Mouse (Mus musculus): ENCODE measurements around the gene Gstt3. TPM values are rescaled to one million over a fixed set of nuclear protein-coding genes. Genes with fewer than 3 reads are reported as not detected.
A peak's percentile ranks its signal among the peaks of the same experiment; 100 is the strongest.
"Not testable (repeated sequence)": the region's sequence is repeated elsewhere in the genome, so short reads cannot be mapped to it uniquely, and the experiment has no call there.

Gstt3 gene
- polyA plus RNA-seq, 1 experiment from 2014 or later: 15.4 TPM

GRCm38 (mm10) chr10:75779206-75780174 lies 1.7 kb downstream of the Gstt3 start:
- no peak overlapping the region for H3K9ac ChIP-seq
- no peak for ATAC-seq (ENCODE audit: insufficient read depth)
- H3K4me1 ChIP-seq (replicated peaks): peaks cover 4% of the 10 kb centered on the region; the same call in 1 of the 2 replicates
- peak overlapping the region; percentile 43; the same call in 1 of the 2 replicates for H3K4me3 ChIP-seq (replicated peaks)
- peaks cover 70% of the 10 kb centered on the region for H3K27me3 ChIP-seq
- H3K36me3 ChIP-seq (replicated peaks): 0 out of 2 replicates have a peak, but pooled peaks cover 2% of the 10 kb centered on the region
- 32% methylated on average over 15 of the region's 15 CpGs for WGBS (ENCODE audit: insufficient replicate concordance)
- peak overlapping the region; percentile 58 for H3K4me2 ChIP-seq
- H3K27ac ChIP-seq (replicated peaks): no peak overlapping the region
- H3K9me3 ChIP-seq (replicated peaks): no peaks in the 10 kb centered on the region

GRCm38 (mm10) chr10:75777885-75778284 lies 3.3 kb downstream of the Gstt3 start:
- Histone ChIP-seq H3K9me3 (replicated peaks) (no peaks in the 10 kb centered on the region), H3K27me3 (peaks cover 56% of the 10 kb centered on the region), H3K9ac (no peak overlapping the region), H3K4me3 (replicated peaks) (no peak overlapping the region), H3K27ac (replicated peaks) (no peak overlapping the region), H3K4me1 (replicated peaks) (peaks cover 15% of the 10 kb centered on the region), H3K36me3 (replicated peaks) (no peaks in the 10 kb centered on the region), H3K4me2 (no peak overlapping the region)
- no peak for ATAC-seq (ENCODE audit: insufficient read depth)
- 52% methylated on average over 2 of the region's 2 CpGs for WGBS (ENCODE audit: insufficient replicate concordance)

DNA sequence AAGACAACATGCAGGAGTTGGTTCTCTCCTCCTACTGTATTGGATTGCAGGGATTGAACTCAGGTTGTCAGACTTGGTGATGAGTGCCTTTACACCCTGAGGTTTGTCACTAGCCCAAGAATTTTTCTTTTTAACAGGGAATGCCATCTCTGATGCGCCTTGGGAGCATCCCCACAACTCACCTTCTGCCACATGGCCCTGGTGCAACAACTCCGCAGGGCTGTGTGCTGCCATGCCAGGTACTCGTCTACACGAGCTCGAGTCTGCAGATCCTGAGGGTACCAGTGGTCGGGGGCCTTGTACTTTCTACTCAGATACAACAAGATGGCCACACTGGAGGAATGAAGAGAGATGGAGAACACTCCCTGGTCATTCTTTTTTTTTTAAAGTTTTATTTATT lies 4.7 kb downstream of the Gstt3 start:
- Histone ChIP-seq H3K4me3 (replicated peaks) (no peak overlapping the region), H3K9ac (no peak overlapping the region), H3K36me3 (replicated peaks) (no peaks in the 10 kb centered on the region), H3K4me1 (replicated peaks) (peaks cover 22% of the 10 kb centered on the region), H3K27ac (replicated peaks) (no peak overlapping the region), H3K27me3 (peaks cover 43% of the 10 kb centered on the region), H3K4me2 (no peak overlapping the region), H3K9me3 (replicated peaks) (no peaks in the 10 kb centered on the region)
- ATAC-seq (ENCODE audit: insufficient read depth): no peak
- 66% methylated on average over 6 of the region's 6 CpGs for WGBS (ENCODE audit: insufficient replicate concordance)

DNA sequence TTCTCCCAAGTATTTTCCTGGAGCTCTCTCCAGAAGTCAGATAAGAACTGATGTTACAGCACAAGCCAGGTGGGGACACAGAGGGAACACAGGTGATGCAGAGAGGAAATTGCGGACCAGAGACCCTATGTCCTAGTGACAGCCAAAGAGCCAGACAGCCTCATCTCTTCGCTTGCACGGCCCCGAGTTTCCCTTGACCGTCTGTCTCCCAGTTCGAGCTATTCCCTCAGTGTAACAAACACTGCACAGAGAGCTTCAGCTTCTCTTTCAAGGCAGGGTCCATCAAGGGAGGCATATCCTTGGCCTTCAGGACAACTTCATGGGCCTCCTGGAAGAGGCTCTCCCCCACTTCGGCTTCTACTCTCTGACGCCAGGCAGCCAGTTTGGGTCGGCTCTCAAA lies 6.6 kb downstream of the Gstt3 start:
- Histone ChIP-seq H3K4me2 (no peak overlapping the region), H3K9ac (no peak overlapping the region), H3K27me3 (peaks cover 23% of the 10 kb centered on the region), H3K36me3 (replicated peaks) (no peaks in the 10 kb centered on the region), H3K4me1 (replicated peaks) (peaks cover 18% of the 10 kb centered on the region), H3K27ac (replicated peaks) (no peak overlapping the region), H3K4me3 (replicated peaks) (no peak overlapping the region), H3K9me3 (replicated peaks) (no peaks in the 10 kb centered on the region)
- ATAC-seq (ENCODE audit: insufficient read depth): no peak
- WGBS (ENCODE audit: insufficient replicate concordance): 72% methylated on average over 9 of the region's 9 CpGs

DNA sequence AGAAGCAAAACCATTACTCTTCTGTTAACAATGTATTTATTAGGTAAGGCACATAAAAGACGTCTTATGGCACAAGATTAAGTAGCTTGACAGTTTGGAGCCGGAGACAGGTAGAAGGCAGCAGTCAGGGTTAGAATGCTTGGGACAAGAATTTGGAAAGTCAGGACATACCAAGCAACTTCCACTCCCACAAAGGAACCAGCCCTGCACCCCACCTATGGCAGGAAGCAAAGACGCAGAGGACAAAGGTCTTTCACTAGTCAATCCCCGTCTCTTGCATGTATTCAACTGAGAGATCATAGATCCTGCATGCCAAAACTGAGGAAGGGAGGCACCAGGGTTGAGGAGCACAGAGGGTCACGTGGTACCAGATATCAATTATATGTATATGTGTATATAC lies 7.1 kb downstream of the Gstt3 start:
- no peak overlapping the region for H3K27ac ChIP-seq (replicated peaks)
- WGBS (ENCODE audit: insufficient replicate concordance): 74% methylated on average over 5 of the region's 5 CpGs
- H3K4me2 ChIP-seq: 0 out of 2 replicates have a peak overlapping the region, but pooled peaks have one; percentile 94
- H3K9ac ChIP-seq: no peak overlapping the region
- no peak for ATAC-seq (ENCODE audit: insufficient read depth)
- no peaks in the 10 kb centered on the region for H3K9me3 ChIP-seq (replicated peaks)
- no peaks in the 10 kb centered on the region for H3K36me3 ChIP-seq (replicated peaks)
- H3K4me1 ChIP-seq (replicated peaks): peaks cover 18% of the 10 kb centered on the region
- no peak overlapping the region for H3K4me3 ChIP-seq (replicated peaks)
- H3K27me3 ChIP-seq: peaks cover 19% of the 10 kb centered on the region

DNA sequence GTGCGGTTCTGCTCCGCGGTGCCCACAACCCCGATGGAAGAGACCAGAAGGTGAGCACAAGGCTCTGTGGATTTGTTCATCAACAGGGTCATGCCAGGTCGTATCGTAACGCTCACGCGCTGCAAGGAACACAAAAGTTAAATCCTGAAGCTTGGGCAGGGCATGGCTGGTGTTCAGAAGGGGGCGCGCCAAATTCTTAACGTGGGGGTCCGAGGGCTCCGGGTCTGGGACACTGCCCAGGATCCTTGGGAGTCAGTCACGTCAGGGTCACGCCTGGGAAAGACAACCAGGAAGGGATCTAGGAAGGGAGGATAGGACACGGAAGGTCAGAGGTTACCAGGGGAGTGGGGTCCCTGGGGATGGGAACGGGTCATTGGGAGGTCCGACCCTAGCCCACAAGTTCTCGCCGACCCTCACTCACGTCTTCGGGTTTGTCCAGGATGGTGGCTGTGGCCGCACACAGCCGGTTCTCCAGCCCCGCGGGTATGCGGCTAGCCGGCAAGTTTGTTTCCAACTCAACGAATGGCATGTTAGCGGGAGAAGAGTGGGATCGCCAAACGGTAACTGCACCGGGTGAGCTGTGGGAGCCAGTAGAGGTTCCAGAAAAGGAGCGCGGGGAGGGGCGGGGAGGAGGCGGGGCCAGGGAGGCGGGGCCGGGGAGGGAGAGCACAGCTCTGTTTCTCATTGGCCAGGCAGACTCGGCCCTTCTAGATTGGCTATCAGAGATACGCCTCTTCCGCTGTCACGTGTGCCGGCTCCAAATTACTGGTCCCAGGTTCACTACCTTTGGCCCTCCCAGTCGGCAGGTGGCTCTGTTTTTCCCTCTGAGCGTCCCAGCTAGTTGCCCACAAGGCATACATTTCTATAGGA lies 8.2 kb downstream of the Gstt3 start, which contains the start of gene Ddt:
Ddt (minus strand) TSS at position 620 of the 870 bp plus-strand sequence.
- Histone ChIP-seq H3K27ac (replicated peaks) (peak within 1 kb of the TSS; percentile 64), H3K36me3 (replicated peaks) (no peaks in the 10 kb centered on the region), H3K9ac (peak within 1 kb of the TSS; percentile 69), H3K4me3 (replicated peaks) (peak within 1 kb of the TSS; percentile 64), H3K4me1 (replicated peaks) (peaks cover 18% of the 10 kb centered on the region), H3K4me2 (peak within 1 kb of the TSS; percentile 94), H3K9me3 (replicated peaks) (no peaks in the 10 kb centered on the region), H3K27me3 (peaks cover 8% of the 10 kb centered on the region)
- under 1% methylated on average over 47 of the region's 47 CpGs for WGBS (ENCODE audit: insufficient replicate concordance)
- ATAC-seq (ENCODE audit: insufficient read depth): peak; percentile 84

- not testable (repeated sequence) for H3K9me3 ChIP-seq (replicated peaks)
- 40% methylated on average over 5 of the region's 5 CpGs for WGBS (ENCODE audit: insufficient replicate concordance)
Measured at GRCm38 (mm10) chr10:75767756-75768155, 13.5 kb downstream of the Gstt3 start.

DNA sequence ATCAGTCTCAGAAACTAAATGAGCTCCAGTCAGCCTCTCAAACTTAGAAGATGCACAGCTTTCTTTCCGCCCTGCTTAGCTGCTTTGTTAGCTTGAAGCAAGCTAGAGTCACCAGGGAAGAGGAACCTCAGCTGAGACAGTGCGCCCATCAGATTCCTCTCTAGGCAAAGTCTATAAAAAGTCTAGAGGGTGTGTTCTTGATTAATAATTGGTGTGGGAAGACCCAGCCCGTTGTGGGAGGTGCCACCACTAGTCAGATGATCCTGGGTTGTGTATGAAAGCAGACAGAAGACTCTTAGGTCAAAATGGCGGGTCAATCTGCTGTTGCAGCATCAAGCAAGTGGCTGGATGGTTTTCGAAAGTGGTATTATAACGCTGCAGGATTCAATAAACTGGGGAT lies 14.4 kb downstream of the Gstt3 start:
- peaks cover 1% of the 10 kb centered on the region; the same call in 1 of the 2 replicates for H3K36me3 ChIP-seq (replicated peaks)
- H3K4me3 ChIP-seq (replicated peaks): no peak overlapping the region
- no peak overlapping the region for H3K4me2 ChIP-seq
- H3K4me1 ChIP-seq (replicated peaks): peaks cover 38% of the 10 kb centered on the region
- no peaks in the 10 kb centered on the region for H3K9me3 ChIP-seq (replicated peaks)
- ATAC-seq (ENCODE audit: insufficient read depth): no peak
- no peaks in the 10 kb centered on the region for H3K27me3 ChIP-seq
- WGBS (ENCODE audit: insufficient replicate concordance): 70% methylated on average over 6 of the region's 6 CpGs
- no peak overlapping the region for H3K9ac ChIP-seq
- H3K27ac ChIP-seq (replicated peaks): no peak overlapping the region

More at GRCm38 (mm10) chr10:75767756-75768155, 13.5 kb downstream of the Gstt3 start:
- not testable (repeated sequence) for H3K27me3 ChIP-seq; H3K9ac ChIP-seq; H3K4me2 ChIP-seq; H3K27ac ChIP-seq (replicated peaks); ATAC-seq (ENCODE audit: insufficient read depth); H3K36me3 ChIP-seq (replicated peaks); H3K4me3 ChIP-seq (replicated peaks)
- H3K4me1 ChIP-seq (replicated peaks): peaks cover 35% of the 10 kb centered on the region

DNA sequence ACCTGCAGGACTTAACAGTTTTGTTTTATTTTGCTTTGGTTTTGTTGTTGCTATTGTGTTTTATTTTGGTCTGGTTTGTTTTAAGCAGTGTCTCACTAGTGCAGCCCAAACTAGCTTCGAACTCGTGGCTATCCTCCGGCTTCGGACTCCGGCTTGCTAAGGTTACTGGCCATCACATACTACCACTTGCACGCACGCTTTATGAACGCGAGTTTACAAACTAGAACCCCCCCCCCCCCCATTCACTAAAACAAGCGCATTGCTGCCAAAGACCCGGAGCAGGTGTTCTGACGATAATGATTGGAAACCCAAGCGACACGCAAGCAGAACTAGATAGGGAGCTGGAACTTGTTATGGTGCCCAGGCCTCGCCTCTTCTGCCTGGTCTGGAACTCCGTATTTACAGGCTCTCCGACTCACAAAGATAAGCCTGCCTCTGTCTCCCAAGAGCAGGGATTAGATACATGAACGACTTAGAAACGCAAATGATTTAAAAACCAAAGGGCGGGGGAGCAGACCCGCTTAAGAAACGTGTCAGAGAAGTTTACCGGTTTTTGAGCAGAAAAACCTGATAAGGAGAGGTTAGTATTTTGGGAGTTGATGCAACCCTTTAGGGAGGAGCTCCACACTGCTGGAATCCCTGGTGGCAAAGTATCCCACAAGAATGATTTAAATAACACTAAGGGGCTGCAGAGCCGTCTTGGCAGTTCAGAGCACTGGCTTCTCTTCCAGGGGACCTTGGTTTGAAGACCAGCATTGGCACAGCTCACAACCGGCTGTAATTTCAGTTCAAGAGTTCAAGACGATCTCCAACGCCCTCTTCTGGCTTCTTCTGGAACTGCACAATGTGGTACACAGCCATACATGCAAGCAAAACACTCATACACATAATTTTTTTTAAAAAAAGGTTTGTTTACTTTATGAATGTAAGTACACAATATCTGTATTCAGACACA lies 16.4 kb downstream of the Gstt3 start:
- under 1% methylated on average over 27 of the region's 27 CpGs for WGBS (ENCODE audit: insufficient replicate concordance)
- Histone ChIP-seq H3K4me1 (replicated peaks) (peaks cover 45% of the 10 kb centered on the region), H3K4me2 (peak overlapping the region; percentile 89)

More for the DNA sequence above, 16.4 kb downstream of the Gstt3 start:
- peak; percentile 56 for ATAC-seq (ENCODE audit: insufficient read depth)
- H3K36me3 ChIP-seq (replicated peaks): peaks cover 20% of the 10 kb centered on the region
- no peaks in the 10 kb centered on the region for H3K9me3 ChIP-seq (replicated peaks)
- H3K9ac ChIP-seq: peak overlapping the region; percentile 79
- peak overlapping the region; percentile 93 for H3K27ac ChIP-seq (replicated peaks)
- peak overlapping the region; percentile 78 for H3K4me3 ChIP-seq (replicated peaks)
- no peaks in the 10 kb centered on the region for H3K27me3 ChIP-seq
